Mouse (Mus musculus) neural tube, embryonic 13.5 days (tissue): ENCODE data around the gene Spef1. TPM values are rescaled to one million over a fixed set of nuclear protein-coding genes. Genes with fewer than 3 reads are reported as not detected.
A peak's percentile ranks its signal among the peaks of the same experiment; 100 is the strongest.
"Not testable (repeated sequence)": the region's sequence is repeated elsewhere in the genome, so short reads cannot be mapped to it uniquely, and the experiment has no call there.

ENCODE experiments used
- ATAC-seq: fragments of 200-750 bp; cut with Nextera tagmentation; 2 replicates; pipeline ENCODE4 v1.8.0; 2017; ENCODE audit warnings: low read depth, mild to moderate bottlenecking, moderate TSS enrichment, moderate library complexity
- H3K27ac ChIP-seq: fragments of 300-500 bp; sonication (generic); replicated peaks from 2 replicates; pipeline ENCODE4 v1.5.1; 2015; ENCODE audit warnings: moderate library complexity, mild to moderate bottlenecking, inconsistent platforms
- H3K27me3 ChIP-seq: fragments of 300-500 bp; sonication (generic); 2 replicates; pipeline ENCODE4 v1.6.1; 2015; ENCODE audit warnings: mild to moderate bottlenecking, inconsistent platforms
- H3K36me3 ChIP-seq: fragments of 300-500 bp; sonication (generic); 2 replicates; pipeline ENCODE4 v1.6.1; 2015; ENCODE audit warnings: mild to moderate bottlenecking, inconsistent platforms
- H3K4me1 ChIP-seq: fragments of 300-500 bp; sonication (generic); replicated peaks from 2 replicates; pipeline ENCODE4 v1.6.1; 2015; ENCODE audit warnings: inconsistent platforms
- H3K4me2 ChIP-seq: fragments of 300-500 bp; sonication (generic); 2 replicates; pipeline ENCODE4 v1.6.1; 2015; ENCODE audit warnings: inconsistent platforms, mild to moderate bottlenecking, moderate library complexity
- H3K4me3 ChIP-seq: fragments of 300-500 bp; sonication (generic); 2 replicates; pipeline ENCODE4 v1.5.1; 2015; ENCODE audit warnings: mild to moderate bottlenecking, inconsistent platforms
- H3K9ac ChIP-seq: fragments of 300-500 bp; sonication (generic); 2 replicates; pipeline ENCODE4 v1.6.1; 2015; ENCODE audit warnings: moderate library complexity, mild to moderate bottlenecking, inconsistent platforms
- H3K9me3 ChIP-seq: fragments of 300-500 bp; sonication (generic); 2 replicates; pipeline ENCODE4 v1.6.1; 2016; ENCODE audit warnings: inconsistent platforms
- WGBS: fragments of 180-500 bp; shearing (Covaris S2); methylation state at CpG from one replicate; pipeline ENCODE4 v1.1.7; 2015; 5-methylcytosine and 5-hydroxymethylcytosine counted together
- polyA plus RNA-seq: library from polyadenylated mRNA; unstranded; fragments of >200 nt; fragmentation: Nextera tagmentation; extraction: Ambion mirVana; gene quantifications from 2 replicates; pipeline ENCODE4 v1.2.1, GENCODE M21; 2015

Gene Spef1
- 6.9 and 7.9 TPM in 2 replicates for polyA plus RNA-seq

- Histone ChIP-seq H3K9ac (peak within 1 kb of the TSS; percentile 79), H3K4me1 (peaks cover 49% of the 10 kb centered on the region), H3K9me3 (no peaks in the 10 kb centered on the region), H3K27me3 (no peaks in the 10 kb centered on the region), H3K4me3 (peak within 1 kb of the TSS; percentile 71), H3K27ac (peak within 1 kb of the TSS; percentile 86), H3K4me2 (peak within 1 kb of the TSS; percentile 73), H3K36me3 (no peaks in the 10 kb centered on the region)
- WGBS = under 1% methylated on average over 43 of the region's 43 CpGs
- peak; percentile 83 for ATAC-seq
These were observed at the start of gene Spef1, which contains the start of gene Cdc25b for GRCm38 (mm10) chr2:131186771-131187601. Gene Spef1, minus strand, starts transcription at chr2:131187282. Gene Cdc25b, plus strand, starts transcription at chr2:131186949.

- Histone ChIP-seq H3K4me3 (no peak overlapping the region), H3K4me2 (peak overlapping the region; percentile 72)
These were observed 48.0 kb upstream of the Spef1 start for GRCm38 (mm10) chr2:131234970-131235635.

DNA sequence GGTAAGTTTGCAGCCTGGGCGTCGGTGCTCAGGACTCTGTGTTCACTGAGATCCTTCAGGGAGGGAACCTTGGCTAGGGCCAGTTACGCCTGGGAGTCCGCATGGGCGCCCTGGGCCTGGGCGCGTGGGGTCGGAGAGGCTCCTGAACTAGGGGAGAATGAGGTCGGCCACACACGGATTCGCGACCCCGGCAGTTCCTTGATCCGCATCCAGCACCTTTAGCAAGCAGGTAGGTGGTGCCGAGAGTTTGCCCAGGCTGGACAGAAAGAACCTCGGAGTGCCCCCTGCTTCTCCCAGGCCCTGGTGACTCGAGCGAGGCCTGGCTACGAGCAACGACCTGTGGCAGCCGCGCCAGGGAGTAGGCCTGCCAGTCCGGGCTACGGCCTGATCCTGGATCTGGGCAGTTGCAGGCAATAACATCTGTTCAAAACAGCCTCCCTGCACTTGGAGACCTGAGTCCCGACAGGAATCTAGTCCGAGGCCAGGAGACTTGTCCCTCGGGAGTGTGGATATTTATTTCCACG, 47.1 kb upstream of the Spef1 start:
- WGBS = 13% methylated on average over 28 of the region's 28 CpGs

More at GRCm38 (mm10) chr2:131234970-131235635, 48.0 kb upstream of the Spef1 start:
- H3K9me3 ChIP-seq = no peaks in the 10 kb centered on the region
- no peak overlapping the region for H3K27ac ChIP-seq
- peak overlapping the region; percentile 65; the same call in 1 of the 2 replicates for H3K9ac ChIP-seq
- WGBS = 80% methylated on average over 7 of the region's 7 CpGs
- H3K27me3 ChIP-seq = no peaks in the 10 kb centered on the region
- H3K36me3 ChIP-seq = no peaks in the 10 kb centered on the region
- ATAC-seq = no peak
- H3K4me1 ChIP-seq = peaks cover 19% of the 10 kb centered on the region

DNA sequence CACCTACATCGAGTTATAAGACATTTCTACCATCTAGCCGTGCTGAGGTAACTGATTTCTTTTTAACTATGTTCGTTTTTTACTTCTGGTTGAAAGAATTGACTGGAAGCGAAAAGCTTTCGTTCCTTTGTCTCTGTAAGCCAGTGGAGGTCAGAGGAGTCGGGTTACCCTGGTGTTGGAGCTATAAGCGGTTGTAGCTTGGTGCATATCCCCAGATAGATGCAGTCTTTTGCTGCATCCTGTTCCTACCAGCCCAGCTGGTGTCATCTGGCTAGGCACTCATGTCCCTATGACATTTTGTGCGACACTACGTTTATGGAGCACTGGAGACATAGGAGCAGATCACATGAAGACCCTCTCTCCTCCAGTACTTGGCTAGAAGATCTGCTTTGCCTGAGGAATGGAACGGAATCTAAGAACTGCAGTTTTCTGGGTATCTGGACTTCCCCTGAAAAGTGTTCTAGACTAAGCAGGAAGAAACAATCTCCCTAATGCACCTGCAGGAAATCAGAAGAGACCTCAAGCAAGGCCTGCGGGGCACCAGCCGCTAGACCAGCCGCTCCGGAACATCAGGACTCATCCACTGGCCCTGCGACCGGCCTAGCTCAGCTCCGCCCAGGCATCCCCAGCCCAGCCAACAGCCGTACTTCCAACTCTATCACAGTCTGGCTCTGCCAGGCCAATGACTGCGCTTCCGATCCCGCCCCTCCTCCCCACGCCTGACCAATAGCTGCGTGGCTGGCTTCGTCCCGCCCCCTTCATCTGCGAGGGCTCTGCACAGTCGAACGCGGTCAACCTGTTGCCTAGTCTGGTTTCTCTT, 46.4 kb upstream of the Spef1 start, which contains the start of gene Mavs:
Gene Mavs (plus strand): TSS at position 757 of the 820 bp plus-strand sequence.
- peak within 1 kb of the TSS; percentile 65 for H3K9ac ChIP-seq
- H3K9me3 ChIP-seq = no peaks in the 10 kb centered on the region
- H3K4me2 ChIP-seq = peak within 1 kb of the TSS; percentile 72
- H3K4me3 ChIP-seq = peak within 1 kb of the TSS; percentile 49
- H3K4me1 ChIP-seq = peaks cover 19% of the 10 kb centered on the region
- no peaks in the 10 kb centered on the region for H3K27me3 ChIP-seq
- no peaks in the 10 kb centered on the region for H3K36me3 ChIP-seq
- 9% methylated on average over 29 of the region's 29 CpGs for WGBS
- peak; percentile 100 for ATAC-seq
- H3K27ac ChIP-seq = 0 out of 2 replicates have a peak within 1 kb of the TSS, but pooled peaks have one; percentile 20

More for the DNA sequence above, 47.1 kb upstream of the Spef1 start:
- Histone ChIP-seq H3K36me3 (no peaks in the 10 kb centered on the region), H3K9me3 (no peaks in the 10 kb centered on the region), H3K4me3 (peak overlapping the region; percentile 49), H3K4me1 (peaks cover 19% of the 10 kb centered on the region), H3K9ac (peak overlapping the region; percentile 65), H3K27me3 (no peaks in the 10 kb centered on the region), H3K27ac (no peak overlapping the region), H3K4me2 (peak overlapping the region; percentile 72)
- ATAC-seq = peak; percentile 42

DNA sequence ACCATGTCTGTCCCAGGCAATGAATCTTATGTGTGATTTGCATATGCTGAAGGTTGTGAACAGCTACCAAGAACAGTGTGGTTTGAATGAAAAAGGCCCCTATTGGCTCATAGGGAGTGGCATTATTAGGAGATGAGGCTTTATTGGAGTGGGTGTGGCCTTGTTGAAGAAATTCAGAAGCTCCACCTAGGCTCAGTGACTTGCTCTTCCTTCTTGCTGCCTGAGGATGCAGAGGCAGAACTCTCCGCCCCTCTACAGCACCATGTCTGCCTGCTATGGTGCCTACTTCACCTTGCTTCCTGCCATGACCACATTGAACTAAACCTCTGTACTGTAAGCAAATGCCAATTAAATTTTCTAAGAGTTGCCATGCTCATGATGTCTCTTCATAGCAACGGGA, 45.5 kb upstream of the Spef1 start:
- H3K27me3 ChIP-seq = no peaks in the 10 kb centered on the region
- H3K27ac ChIP-seq = no peak overlapping the region
- H3K4me2 ChIP-seq = no peak overlapping the region
- ATAC-seq = no peak
- H3K4me3 ChIP-seq = no peak overlapping the region
- no peaks in the 10 kb centered on the region for H3K36me3 ChIP-seq
- 70% methylated on average over 2 of the region's 2 CpGs for WGBS
- H3K4me1 ChIP-seq = peaks cover 19% of the 10 kb centered on the region
- no peak overlapping the region for H3K9ac ChIP-seq
- no peaks in the 10 kb centered on the region for H3K9me3 ChIP-seq

GRCm38 (mm10) chr2:131227243-131227642, 40.2 kb upstream of the Spef1 start:
- H3K27me3 ChIP-seq = no peaks in the 10 kb centered on the region
- no peak overlapping the region for H3K4me2 ChIP-seq
- H3K9me3 ChIP-seq = no peaks in the 10 kb centered on the region
- H3K4me3 ChIP-seq = no peak overlapping the region
- no peaks in the 10 kb centered on the region for H3K4me1 ChIP-seq
- H3K9ac ChIP-seq = no peak overlapping the region
- no peak overlapping the region for H3K27ac ChIP-seq
- H3K36me3 ChIP-seq = no peaks in the 10 kb centered on the region
- no peak for ATAC-seq
- WGBS = 86% methylated on average over 3 of the region's 3 CpGs

- not testable (repeated sequence) for ATAC-seq
These were observed 39.6 kb upstream of the Spef1 start for GRCm38 (mm10) chr2:131226669-131227068.

DNA sequence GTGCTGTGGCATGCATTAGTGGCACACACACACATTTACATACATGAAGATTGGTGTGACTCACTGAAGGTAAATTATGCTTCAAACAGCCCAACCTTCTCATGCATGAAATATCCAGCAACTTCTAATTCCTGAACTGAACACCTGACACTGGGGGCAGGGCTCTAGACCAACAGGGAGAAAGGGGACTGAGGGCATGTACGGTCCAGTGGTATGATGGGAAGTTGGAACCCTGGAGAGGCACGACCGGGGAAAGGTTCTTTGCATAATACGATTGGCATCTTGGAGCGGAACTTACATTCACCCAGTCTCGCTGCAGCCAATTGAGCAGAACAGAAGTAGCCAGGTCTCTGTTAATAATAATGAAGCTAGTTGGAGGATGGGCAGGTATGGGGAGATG, 38.1 kb upstream of the Spef1 start:
- H3K4me1 ChIP-seq = no peaks in the 10 kb centered on the region
- ATAC-seq = no peak
- H3K27me3 ChIP-seq = no peaks in the 10 kb centered on the region
- no peaks in the 10 kb centered on the region for H3K9me3 ChIP-seq
- no peaks in the 10 kb centered on the region for H3K36me3 ChIP-seq
- 79% methylated on average over 6 of the region's 6 CpGs for WGBS
- no peak overlapping the region for H3K4me2 ChIP-seq
- H3K27ac ChIP-seq = no peak overlapping the region
- no peak overlapping the region for H3K9ac ChIP-seq
- H3K4me3 ChIP-seq = no peak overlapping the region

More at GRCm38 (mm10) chr2:131226669-131227068, 39.6 kb upstream of the Spef1 start:
- not testable (repeated sequence) for H3K4me3 ChIP-seq, H3K4me1 ChIP-seq, H3K4me2 ChIP-seq, H3K36me3 ChIP-seq, H3K9ac ChIP-seq, H3K27me3 ChIP-seq, H3K9me3 ChIP-seq, H3K27ac ChIP-seq
- WGBS = 82% methylated on average over 2 of the region's 2 CpGs

DNA sequence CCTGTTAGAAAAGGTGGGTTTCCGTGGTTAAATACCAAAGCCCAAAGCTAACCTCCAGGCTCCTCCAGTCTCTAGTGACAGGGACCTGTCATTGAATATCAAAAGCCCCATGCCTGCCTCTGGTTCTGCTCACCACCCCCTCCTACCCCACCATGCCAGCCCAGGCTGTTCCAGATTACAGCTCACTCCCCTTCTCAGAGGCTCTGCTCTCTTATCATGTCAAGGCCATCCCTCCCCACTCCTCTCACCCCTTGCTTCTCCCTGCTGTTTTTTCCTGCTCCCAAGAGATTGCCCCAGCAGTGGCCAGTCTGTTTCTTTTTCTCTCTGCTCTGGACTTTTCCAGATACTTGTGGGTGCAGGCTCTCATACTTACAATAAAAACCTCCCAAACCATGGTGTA, 36.5 kb upstream of the Spef1 start:
- Histone ChIP-seq H3K9me3 (no peaks in the 10 kb centered on the region), H3K9ac (no peak overlapping the region), H3K27ac (no peak overlapping the region), H3K4me2 (no peak overlapping the region), H3K4me1 (no peaks in the 10 kb centered on the region), H3K4me3 (no peak overlapping the region), H3K36me3 (no peaks in the 10 kb centered on the region), H3K27me3 (no peaks in the 10 kb centered on the region)
- ATAC-seq = no peak
- 76% methylated on average over 1 of the region's 1 CpGs for WGBS

- no peak overlapping the region for H3K27ac ChIP-seq
- ATAC-seq = no peak
- H3K4me2 ChIP-seq = no peak overlapping the region
- H3K36me3 ChIP-seq = no peaks in the 10 kb centered on the region
- no peaks in the 10 kb centered on the region for H3K9me3 ChIP-seq
- 65% methylated on average over 5 of the region's 5 CpGs for WGBS
- H3K4me3 ChIP-seq = no peak overlapping the region
- no peaks in the 10 kb centered on the region for H3K27me3 ChIP-seq
- H3K4me1 ChIP-seq = no peaks in the 10 kb centered on the region
- no peak overlapping the region for H3K9ac ChIP-seq
These were observed 35.5 kb upstream of the Spef1 start for GRCm38 (mm10) chr2:131222562-131222961.

GRCm38 (mm10) chr2:131221853-131222515, 34.9 kb upstream of the Spef1 start:
- WGBS = 81% methylated on average over 3 of the region's 3 CpGs
- Histone ChIP-seq H3K4me2 (no peak overlapping the region), H3K27me3 (no peaks in the 10 kb centered on the region), H3K4me1 (no peaks in the 10 kb centered on the region), H3K27ac (no peak overlapping the region), H3K9ac (no peak overlapping the region), H3K9me3 (no peaks in the 10 kb centered on the region), H3K4me3 (no peak overlapping the region), H3K36me3 (no peaks in the 10 kb centered on the region)
- no peak for ATAC-seq
